Mouse (Mus musculus) cerebellum, adult 9-10 months (tissue): ENCODE results near the gene Gabrr1.

Source experiments
- DNase-seq: peaks from one replicate; pipeline ENCODE4 v3.0.0; 2022

The Gabrr1 gene

GRCm38 (mm10) chr4:33208881-33209841, 76.8 kb downstream of the Gabrr1 start, which contains the start of gene Srsf12:
Srsf12 (plus strand) TSS chr4:33208991.
- DNase-seq: peak; percentile 73
